ENCODE assay signal across 9 mouse cellular contexts in the genomic region with DNA sequence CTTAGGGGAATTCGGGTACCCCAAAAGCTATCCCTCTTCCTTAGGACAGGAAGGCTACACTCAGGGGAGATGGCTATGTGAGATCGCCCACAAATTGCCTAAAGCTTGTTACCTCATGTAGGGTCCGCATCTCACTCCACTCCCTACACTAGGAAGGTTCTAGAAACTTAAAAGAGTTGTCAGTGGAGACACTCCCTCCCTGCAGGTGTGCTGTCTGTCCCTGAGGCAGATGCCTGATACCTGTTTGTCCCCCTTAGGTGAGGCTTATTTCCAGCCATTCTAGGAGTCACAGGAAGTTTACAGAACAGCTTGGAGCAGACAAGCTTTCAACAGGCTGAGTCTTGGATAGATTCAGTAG. TPM values are rescaled to one million over a fixed set of nuclear protein-coding genes. Genes with fewer than 3 reads are reported as not detected.
A peak's percentile ranks its signal among the peaks of the same experiment; 100 is the strongest.
DNase-seq lines count a peak whose midpoint lies in the region; ATAC-seq and TF ChIP-seq lines count a peak whose summit lies in the region.
"Had no signal": no experiment of that assay in that cellular context is flagged by ENCODE, and none has a peak within 500 bp of the region (broad histone marks: within the 10 kb centered on the region; RNA-seq: fewer than 3 reads in every experiment).

No protein-coding gene starts in this region.

- H3K9me3 ChIP-seq in erythroblast, embryonic 14.5 days (ENCODE audit: control insufficient read depth, low read length), result no peaks in the 10 kb centered on the region
- H3K9me3 ChIP-seq in liver, embryonic 12.5 days (replicated peaks), result no peaks in the 10 kb centered on the region

- H3K4me2 ChIP-seq in liver, embryonic 12.5 days, result peak overlapping the region; percentile 64

- ATAC-seq in erythroblast, adult 5-6 weeks (replicated peaks; ENCODE audit: low FRiP score, poor library complexity, severe bottlenecking), result no peak
- no peak for ATAC-seq in liver, embryonic 12.5 days

- no peak for TF ChIP-seq POLR2A in spleen, adult 2 months (IDR thresholded peaks at IDR 0.05; ENCODE audit: low read depth, low read length)

- peaks cover 27% of the 10 kb centered on the region for H3K27me3 ChIP-seq in erythroblast, embryonic 14.5 days (ENCODE audit: control insufficient read depth)
- no peaks in the 10 kb centered on the region for H3K27me3 ChIP-seq in spleen, adult 2 months (ENCODE audit: control insufficient read depth, insufficient read depth, low read length)
- H3K27me3 ChIP-seq in liver, embryonic 12.5 days (replicated peaks), result peaks cover 11% of the 10 kb centered on the region; the same call in 1 of the 2 replicates

- no peak for TF ChIP-seq CTCF in spleen, adult 2 months (IDR thresholded peaks at IDR 0.05; ENCODE audit: extremely low read depth, insufficient read depth, insufficient read length, insufficient replicate concordance)

- DNase-seq in spleen, adult 2 months (ENCODE audit: low read depth in 1 of 2, low spot score in 2 of 2), result no peak
- DNase-seq in spleen, postnatal 14 days (ENCODE audit: low spot score in 2 of 2), result no peak
- DNase-seq in yolk sac, embryonic 10.5 days (ENCODE audit: low spot score), result peak; percentile 28
- no peak for DNase-seq in retina, embryonic 14.5 days (ENCODE audit: low spot score)
- no peak for DNase-seq in MN1 (ENCODE audit: low spot score)
- DNase-seq: spleen, adult 18-20 months had no signal

- WGBS in spleen, adult 2 months, result 47% methylated on average over 3 of the region's 3 CpGs
- 12% methylated on average over 3 of the region's 3 CpGs for WGBS in liver, embryonic 12.5 days (ENCODE audit: insufficient replicate concordance)

- no peaks in the 10 kb centered on the region for H3K4me1 ChIP-seq in erythroblast, embryonic 14.5 days (ENCODE audit: control insufficient read depth)
- no peaks in the 10 kb centered on the region; the same call in 1 of the 2 replicates for H3K4me1 ChIP-seq in spleen, adult 2 months (ENCODE audit: control insufficient read depth, insufficient read depth, insufficient read length)
- peaks cover 50% of the 10 kb centered on the region for H3K4me1 ChIP-seq in liver, embryonic 12.5 days

- no peaks in the 10 kb centered on the region for H3K36me3 ChIP-seq in erythroblast, embryonic 14.5 days (ENCODE audit: control insufficient read depth)
- no peaks in the 10 kb centered on the region for H3K36me3 ChIP-seq in spleen, adult 2 months (ENCODE audit: control insufficient read depth, insufficient read depth, low read length)
- H3K36me3 ChIP-seq in liver, embryonic 12.5 days, result no peaks in the 10 kb centered on the region

- peak overlapping the region; percentile 52; the same call in 1 of the 2 replicates for H3K9ac ChIP-seq in liver, embryonic 12.5 days

- 0 out of 2 replicates have a peak overlapping the region, but pooled peaks have one; percentile 70 for H3K27ac ChIP-seq in spleen, adult 2 months (ENCODE audit: insufficient read depth, low read length)
- H3K27ac ChIP-seq in liver, embryonic 12.5 days, result no peak overlapping the region

- peak overlapping the region; percentile 3 for H3K4me3 ChIP-seq in erythroblast, embryonic 14.5 days (replicated peaks)
- H3K4me3 ChIP-seq in spleen, adult 2 months (ENCODE audit: extremely low read depth, insufficient read depth, insufficient read length), result peak overlapping the region; percentile 47; the same call in 1 of the 2 replicates
- peak overlapping the region; percentile 47 for H3K4me3 ChIP-seq in liver, embryonic 12.5 days

RNA-seq across cellular contexts. Expression of a gene that starts 4.3 kb away (rescaled TPM):
- 0.17 and 0.32 TPM in 2 replicates for polyA plus RNA-seq in erythroblast, embryonic 14.5 days (2012)
- 1.7 TPM in 2 replicates for total RNA-seq in erythroblast, adult 5-6 weeks (2015; ENCODE audit: low replicate concordance)
- total RNA-seq in erythroblast, adult 5-6 weeks (2017; ENCODE audit: low replicate concordance), result 0.85 and 0.98 TPM in 2 replicates
- 427 and 627 TPM in 2 replicates for polyA plus RNA-seq in spleen, adult 2 months (2012; rRNA removed)
- polyA plus RNA-seq in liver, embryonic 12.5 days (2016; fragmentation: Nextera tagmentation; extraction: Ambion mirVana), result 167 and 173 TPM in 2 replicates

RNA-seq across cellular contexts. Expression of a gene that starts 42.4 kb away (rescaled TPM):
- 3.6 and 15.0 TPM in 2 replicates for polyA plus RNA-seq in erythroblast, embryonic 14.5 days (2012)
- 25.9 and 45.8 TPM in 2 replicates for total RNA-seq in erythroblast, adult 5-6 weeks (2015; ENCODE audit: low replicate concordance)
- total RNA-seq in erythroblast, adult 5-6 weeks (2017; ENCODE audit: low replicate concordance), result 18.7 and 20.2 TPM in 2 replicates
- 237 and 367 TPM in 2 replicates for polyA plus RNA-seq in spleen, adult 2 months (2012; rRNA removed)
- polyA plus RNA-seq in liver, embryonic 12.5 days (2016; fragmentation: Nextera tagmentation; extraction: Ambion mirVana), result 203 and 210 TPM in 2 replicates

RNA-seq across cellular contexts. Expression of a gene that starts 50.8 kb away (rescaled TPM):
- polyA plus RNA-seq in erythroblast, embryonic 14.5 days (2012), result 3.5 and 4.2 TPM in 2 replicates
- 13.3 and 18.2 TPM in 2 replicates for total RNA-seq in erythroblast, adult 5-6 weeks (2015; ENCODE audit: low replicate concordance)
- 19.0 and 20.9 TPM in 2 replicates for total RNA-seq in erythroblast, adult 5-6 weeks (2017; ENCODE audit: low replicate concordance)
- polyA plus RNA-seq in spleen, adult 2 months (2012; rRNA removed), result 25.1 and 25.3 TPM in 2 replicates
- 136 TPM in 2 replicates for polyA plus RNA-seq in liver, embryonic 12.5 days (2016; fragmentation: Nextera tagmentation; extraction: Ambion mirVana)

Comparison
In these comparisons a context has a peak if more than half of its experiments do, and no peak if none do; other contexts are left out.
1. RNA of a gene that starts 4.3 kb away (polyA plus RNA-seq): 427 to 627 TPM in spleen, adult 2 months and 167 to 173 TPM in liver, embryonic 12.5 days; 0.17 to 0.32 TPM in erythroblast, embryonic 14.5 days; every median in the first group is over 100 times any median in the second.
2. RNA of a gene that starts 42.4 kb away (polyA plus RNA-seq): 237 to 367 TPM in spleen, adult 2 months and 203 to 210 TPM in liver, embryonic 12.5 days; 3.6 to 15.0 TPM in erythroblast, embryonic 14.5 days; every median in the first group is over 10 times any median in the second.
3. Peak in every context shown above with its lines, with median percentiles within 50 percentile points of each other: H3K4me3 ChIP-seq.